Mouse (Mus musculus) macrophage (primary cell): ENCODE data around the gene Stk11ip. TPM values are rescaled to one million over a fixed set of nuclear protein-coding genes. Genes with fewer than 3 reads are reported as not detected.

Experiments
- H3K27ac ChIP-seq: fragments of 350-480 bp; formaldehyde crosslinking; 2 replicates; pipeline ENCODE4 v1.9.0; 2021
- H3K36me3 ChIP-seq: fragments of 350-480 bp; formaldehyde crosslinking; 2 replicates; pipeline ENCODE4 v1.9.0; 2021; ENCODE audit errors: inconsistent target
- H3K4me3 ChIP-seq: fragments of 350-480 bp; formaldehyde crosslinking; 2 replicates; pipeline ENCODE4 v1.9.0; 2021; ENCODE audit errors: inconsistent target
- H3K79me2 ChIP-seq: fragments of 350-480 bp; formaldehyde crosslinking; 2 replicates; pipeline ENCODE4 v1.9.0; 2021; ENCODE audit errors: inconsistent target
- WGBS: methylation state at CpG from one replicate; pipeline ENCODE4 v1.1.7; 2026; ENCODE audit warnings: inconsistent platforms; ENCODE audit not compliant: missing documents; 5-methylcytosine and 5-hydroxymethylcytosine counted together
- polyA plus RNA-seq: library from polyadenylated mRNA; stranded (reverse); fragments of 250-400 nt; gene quantifications from 3 replicates; pipeline ENCODE4 v1.2.4, GENCODE M21; 2018; ENCODE audit warnings: inconsistent platforms

Stk11ip gene
- polyA plus RNA-seq, 1 experiment from 2014 or later: 47.0 TPM

DNA sequence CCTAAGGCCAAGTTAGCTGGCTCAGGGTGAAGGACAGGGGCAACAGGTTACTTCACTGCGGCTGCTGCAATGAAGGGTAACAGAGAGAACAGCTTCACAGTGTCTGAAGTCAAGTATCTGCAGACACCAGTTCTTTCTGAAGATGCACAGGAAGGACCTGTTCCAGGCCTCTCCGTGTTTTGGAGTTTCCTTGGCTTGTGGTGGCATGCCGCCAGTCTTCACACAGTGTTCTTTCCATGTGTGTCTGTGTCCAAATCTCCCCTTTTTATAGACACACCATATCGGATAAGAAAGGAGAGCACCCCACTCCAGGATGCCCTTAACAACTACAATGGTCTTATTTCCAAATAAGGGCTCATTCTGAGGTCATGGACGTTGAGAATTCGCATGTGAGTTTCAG lies 23.0 kb downstream of the Stk11ip start:
- Histone ChIP-seq H3K36me3 (no peaks in the 10 kb centered on the region), H3K27ac (no peak overlapping the region), H3K79me2 (no peaks in the 10 kb centered on the region), H3K4me3 (no peak overlapping the region)
- WGBS: 82% methylated on average over 6 of the region's 6 CpGs

DNA sequence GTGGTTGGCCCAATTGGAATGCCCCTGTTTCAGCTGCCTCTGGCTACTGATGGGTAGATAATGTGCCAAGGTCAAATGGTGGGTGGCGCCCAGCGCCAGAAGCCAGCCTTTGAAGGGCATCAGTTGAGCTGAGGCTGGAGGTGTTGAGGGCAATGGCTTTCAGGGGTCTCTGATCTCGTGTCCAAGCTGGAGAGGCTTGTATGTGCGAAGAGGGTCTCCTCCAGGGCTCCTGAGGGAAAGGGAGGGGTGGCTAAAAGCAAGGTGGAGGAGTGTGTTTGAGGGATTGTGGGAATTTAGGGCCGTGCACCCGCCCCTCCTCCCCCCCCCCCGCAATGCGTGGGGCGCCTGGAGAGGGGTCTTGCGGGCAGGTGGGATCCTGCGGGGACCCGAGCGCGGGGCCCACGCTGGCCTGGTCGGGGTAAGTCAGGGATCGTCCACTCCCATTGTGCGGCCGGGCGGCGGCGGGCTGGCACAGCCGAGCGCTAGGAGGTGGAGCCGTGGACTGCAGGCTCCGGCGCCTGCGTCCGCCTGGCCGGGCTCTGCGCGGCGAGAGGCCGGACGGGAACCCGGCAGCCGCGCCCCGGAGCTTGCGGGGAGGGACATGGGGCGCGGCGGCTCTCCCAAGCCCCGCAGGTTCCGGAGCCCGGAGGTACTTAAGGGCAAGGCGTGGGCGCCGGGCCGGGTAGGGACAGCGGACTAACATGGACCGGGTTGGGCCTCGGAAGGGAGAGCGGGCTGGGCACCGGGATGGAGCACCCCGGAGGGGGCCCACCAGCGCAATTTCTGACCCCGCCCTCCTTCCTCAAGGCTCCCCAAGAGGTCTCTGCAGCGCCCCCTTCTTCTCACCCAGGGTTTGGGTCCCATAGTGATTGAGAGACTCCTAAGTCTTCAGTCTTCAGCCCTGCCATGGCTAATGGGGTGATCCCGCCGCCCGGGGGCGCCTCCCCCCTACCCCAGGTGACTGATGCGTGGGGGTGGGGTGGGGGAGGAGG lies 24.9 kb downstream of the Stk11ip start, which contains the start of gene Slc4a3:
Slc4a3 (plus strand) TSS at position 302 of the 992 bp plus-strand sequence.
- H3K36me3 ChIP-seq: no peaks in the 10 kb centered on the region
- no peak within 1 kb of the TSS for H3K4me3 ChIP-seq
- WGBS: 3% methylated on average over 64 of the region's 64 CpGs
- H3K27ac ChIP-seq: no peak within 1 kb of the TSS
- no peaks in the 10 kb centered on the region for H3K79me2 ChIP-seq

- 95% methylated on average over 13 of the region's 13 CpGs for WGBS
- H3K79me2 ChIP-seq: no peaks in the 10 kb centered on the region
- H3K27ac ChIP-seq: no peak overlapping the region
- H3K4me3 ChIP-seq: no peak overlapping the region
- no peaks in the 10 kb centered on the region for H3K36me3 ChIP-seq
These were observed 26.0 kb downstream of the Stk11ip start for GRCm38 (mm10) chr1:75547351-75547750.

DNA sequence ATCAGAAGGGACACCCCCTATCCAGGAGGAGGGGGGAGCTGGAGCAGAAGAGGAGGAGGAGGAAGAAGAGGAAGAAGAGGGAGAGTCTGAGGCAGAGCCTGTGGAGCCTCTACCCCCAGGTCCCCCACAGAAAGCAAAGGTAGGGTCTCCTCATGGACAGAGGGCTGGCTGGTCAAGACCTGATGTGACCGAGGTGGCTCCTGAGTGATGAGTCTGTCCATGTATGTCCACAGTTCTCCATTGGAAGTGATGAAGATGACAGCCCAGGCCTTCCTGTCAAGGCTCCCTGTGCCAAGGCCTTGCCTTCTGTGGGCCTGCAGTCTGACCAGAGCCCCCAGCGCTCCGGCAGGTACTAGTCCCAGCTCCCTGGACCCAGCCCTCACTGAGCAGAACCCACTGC lies 26.8 kb downstream of the Stk11ip start:
- Histone ChIP-seq H3K79me2 (no peaks in the 10 kb centered on the region), H3K4me3 (no peak overlapping the region), H3K27ac (no peak overlapping the region), H3K36me3 (no peaks in the 10 kb centered on the region)
- 89% methylated on average over 3 of the region's 3 CpGs for WGBS

DNA sequence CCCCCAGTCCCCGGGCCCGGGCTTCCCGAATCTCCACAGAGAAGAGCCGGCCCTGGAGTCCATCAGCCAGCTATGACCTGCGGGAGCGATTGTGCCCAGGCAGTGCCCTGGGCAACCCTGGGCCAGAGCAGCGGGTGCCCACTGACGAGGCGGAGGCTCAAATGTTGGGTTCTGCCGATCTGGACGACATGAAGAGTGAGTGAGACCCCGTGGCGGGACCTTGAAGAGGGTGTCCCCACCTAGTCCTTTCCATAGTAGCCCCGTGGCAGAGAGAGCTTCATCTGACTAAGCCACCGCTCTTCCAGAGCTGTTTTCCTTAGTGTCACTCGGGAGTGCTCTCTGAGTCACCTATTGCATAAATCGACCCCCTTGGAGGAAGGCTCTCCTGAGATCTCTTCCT lies 27.5 kb downstream of the Stk11ip start:
- 89% methylated on average over 13 of the region's 17 CpGs for WGBS
- Histone ChIP-seq H3K36me3 (no peaks in the 10 kb centered on the region), H3K4me3 (no peak overlapping the region), H3K27ac (no peak overlapping the region), H3K79me2 (no peaks in the 10 kb centered on the region)

DNA sequence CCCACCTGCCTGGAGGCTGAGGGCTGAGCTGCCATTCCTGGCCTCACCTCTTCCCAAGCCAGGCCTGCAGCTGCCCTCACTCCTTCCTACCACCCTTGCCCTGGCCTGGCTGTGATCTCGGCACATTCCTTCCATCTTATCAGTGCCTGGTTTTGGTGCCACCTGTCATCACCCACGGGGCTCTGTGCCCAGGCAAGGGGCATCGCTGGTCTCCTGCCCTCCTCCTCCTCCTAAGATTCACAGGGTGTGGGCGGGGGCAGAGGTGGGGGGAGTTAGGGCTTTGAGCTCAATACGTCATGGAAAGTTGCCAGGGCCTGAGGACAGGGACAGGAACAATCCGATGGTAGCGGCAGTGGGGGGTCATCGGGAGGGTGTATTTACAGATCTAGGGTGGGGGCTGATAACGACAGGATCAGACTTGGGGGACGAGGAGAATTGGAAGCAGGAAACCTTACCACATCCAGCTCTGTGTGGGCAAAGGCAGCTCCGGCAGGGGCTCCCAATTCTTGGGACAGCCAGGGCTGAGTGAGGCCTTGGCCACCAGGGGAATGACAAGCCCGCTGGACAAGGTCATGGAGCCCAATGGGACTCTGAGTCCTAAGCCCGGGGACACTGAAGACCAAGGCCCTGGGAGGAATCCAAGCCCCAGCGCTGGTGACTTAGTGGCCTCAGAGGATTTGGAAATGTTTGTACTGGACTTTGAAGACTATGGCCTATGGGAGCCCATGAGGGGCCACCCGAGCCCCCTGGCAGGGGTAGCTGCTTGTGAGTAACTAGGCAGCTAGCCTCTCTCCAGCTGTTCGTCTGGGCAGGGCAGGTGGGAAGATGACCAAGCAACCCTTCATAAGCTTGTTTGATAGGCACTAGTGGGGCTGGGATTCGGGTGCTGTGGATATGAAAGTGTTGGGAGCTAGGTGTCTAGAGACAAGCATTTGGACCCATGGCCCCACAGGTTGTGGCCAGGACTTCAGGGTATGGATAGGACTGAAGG lies 28.3 kb downstream of the Stk11ip start:
- H3K4me3 ChIP-seq: no peak overlapping the region
- no peak overlapping the region for H3K27ac ChIP-seq
- no peaks in the 10 kb centered on the region for H3K36me3 ChIP-seq
- no peaks in the 10 kb centered on the region for H3K79me2 ChIP-seq
- WGBS: 93% methylated on average over 17 of the region's 17 CpGs

GRCm38 (mm10) chr1:75550586-75550985 lies 29.3 kb downstream of the Stk11ip start:
- Histone ChIP-seq H3K36me3 (no peaks in the 10 kb centered on the region), H3K27ac (no peak overlapping the region), H3K79me2 (no peaks in the 10 kb centered on the region), H3K4me3 (no peak overlapping the region)
- 90% methylated on average over 12 of the region's 15 CpGs for WGBS

DNA sequence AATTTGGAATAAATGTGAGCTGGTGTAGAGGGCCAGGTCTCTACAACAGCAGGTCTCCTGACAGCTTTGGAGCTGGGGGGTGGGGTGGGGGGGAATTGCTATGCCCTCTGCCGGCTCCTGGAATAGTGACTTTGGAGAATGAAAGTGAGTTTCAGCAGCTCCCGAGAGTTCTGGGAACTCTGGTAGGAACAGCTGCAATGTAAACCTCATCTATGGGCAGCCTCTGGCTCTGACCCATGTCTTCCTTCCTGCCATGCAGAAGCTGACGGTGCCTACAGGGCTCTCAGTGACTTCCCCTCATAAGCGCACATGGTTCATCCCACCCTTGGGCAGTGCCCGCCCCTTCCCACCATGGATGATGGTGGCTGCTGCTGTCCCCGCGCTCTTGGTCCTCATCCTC lies 34.4 kb downstream of the Stk11ip start:
- no peak overlapping the region for H3K4me3 ChIP-seq
- no peaks in the 10 kb centered on the region for H3K79me2 ChIP-seq
- no peaks in the 10 kb centered on the region for H3K36me3 ChIP-seq
- no peak overlapping the region for H3K27ac ChIP-seq
- 45% methylated on average over 7 of the region's 7 CpGs for WGBS

DNA sequence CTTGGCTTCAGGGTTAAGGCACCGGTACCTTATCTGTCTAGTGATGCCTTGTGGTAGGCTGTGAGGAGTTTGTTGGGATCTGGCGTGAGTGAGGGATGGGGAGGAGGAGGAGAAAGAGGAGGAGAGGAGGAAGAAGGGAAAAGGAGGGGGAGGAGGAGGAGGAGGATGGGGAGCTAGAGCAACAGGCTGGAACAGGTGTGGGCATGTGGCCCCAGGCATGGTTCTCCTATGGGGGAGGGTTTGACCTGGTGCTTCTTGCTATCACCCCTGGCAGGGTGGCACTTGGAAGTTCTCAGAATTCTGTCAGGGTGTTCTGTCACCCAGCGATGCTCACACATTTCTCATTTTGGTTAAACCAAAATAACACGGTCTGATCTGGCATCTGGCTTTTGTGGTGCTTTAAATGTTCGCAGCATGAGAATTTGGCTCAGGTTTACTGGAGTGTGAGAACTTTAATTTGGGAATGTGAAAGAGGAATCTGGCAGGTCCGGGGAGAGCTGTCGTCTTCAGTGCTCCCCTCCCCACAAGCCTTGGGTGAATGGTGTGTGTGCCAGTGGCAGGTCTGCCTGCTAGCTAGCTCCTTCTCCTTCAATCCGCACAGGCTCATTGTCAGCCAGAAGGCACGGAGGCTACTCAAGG lies 34.9 kb downstream of the Stk11ip start:
- 88% methylated on average over 9 of the region's 9 CpGs for WGBS
- Histone ChIP-seq H3K27ac (no peak overlapping the region), H3K4me3 (no peak overlapping the region), H3K79me2 (no peaks in the 10 kb centered on the region), H3K36me3 (no peaks in the 10 kb centered on the region)

DNA sequence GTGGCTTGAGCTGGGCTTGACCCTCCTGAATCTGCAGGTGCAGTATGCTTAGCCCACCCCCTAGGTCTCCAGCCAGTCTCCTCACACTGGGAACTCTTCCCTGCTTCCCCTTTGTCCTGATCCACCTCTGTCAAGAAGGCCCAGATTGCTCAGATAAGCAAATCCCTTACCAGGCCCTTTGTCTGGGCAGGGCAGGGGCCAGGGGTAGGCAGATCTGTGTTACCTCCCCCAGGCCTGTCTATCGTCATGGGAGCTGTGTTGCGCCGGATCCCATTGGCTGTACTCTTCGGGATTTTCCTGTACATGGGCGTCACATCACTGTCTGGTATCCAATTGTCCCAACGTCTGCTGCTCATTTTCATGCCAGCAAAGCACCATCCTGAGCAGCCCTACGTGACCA lies 35.7 kb downstream of the Stk11ip start:
- no peak overlapping the region for H3K27ac ChIP-seq
- no peaks in the 10 kb centered on the region for H3K79me2 ChIP-seq
- H3K36me3 ChIP-seq: no peaks in the 10 kb centered on the region
- H3K4me3 ChIP-seq: no peak overlapping the region
- WGBS: 94% methylated on average over 7 of the region's 7 CpGs

DNA sequence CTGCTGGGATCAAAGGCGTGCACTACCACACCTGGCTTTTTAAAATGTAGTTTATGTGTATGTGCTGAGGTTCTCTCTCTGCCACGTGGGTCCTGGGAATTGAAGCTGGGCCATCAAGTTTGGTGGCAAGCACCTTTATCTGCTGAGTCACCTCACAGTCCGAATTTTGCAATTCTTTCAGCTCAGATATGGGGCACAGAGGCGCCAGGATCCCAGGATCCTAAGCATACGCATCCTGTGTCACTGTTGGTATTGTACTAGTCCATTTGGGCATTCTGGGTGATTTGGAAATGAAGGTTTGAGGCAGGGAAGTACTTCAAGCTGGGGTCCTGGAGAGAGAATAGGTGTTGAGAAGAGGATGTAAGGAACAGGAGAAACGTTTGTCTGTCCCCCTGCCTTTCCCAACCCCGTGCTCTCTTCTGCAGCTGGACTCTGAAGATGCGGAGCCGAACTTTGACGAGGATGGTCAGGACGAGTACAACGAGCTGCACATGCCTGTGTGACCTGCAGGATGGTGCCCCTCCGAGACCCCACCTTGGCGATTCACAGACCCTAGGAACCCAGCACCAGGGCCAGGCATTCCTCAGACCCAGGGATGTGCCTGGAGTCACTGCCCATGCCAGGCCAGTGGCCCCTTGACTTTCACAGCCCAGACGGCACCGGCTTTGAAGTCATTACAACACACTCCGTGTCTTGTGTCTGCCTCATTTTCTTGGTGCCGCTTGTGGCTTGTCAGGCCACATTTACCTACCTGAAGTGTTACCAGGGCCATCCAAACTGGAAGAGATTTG lies 37.3 kb downstream of the Stk11ip start:
- H3K79me2 ChIP-seq: no peaks in the 10 kb centered on the region
- WGBS: 89% methylated on average over 18 of the region's 18 CpGs
- no peak overlapping the region for H3K4me3 ChIP-seq
- H3K27ac ChIP-seq: no peak overlapping the region
- H3K36me3 ChIP-seq: no peaks in the 10 kb centered on the region

- Histone ChIP-seq H3K4me3 (no peak overlapping the region), H3K79me2 (no peaks in the 10 kb centered on the region), H3K27ac (no peak overlapping the region), H3K36me3 (no peaks in the 10 kb centered on the region)
- WGBS: 8% methylated on average over 17 of the region's 17 CpGs
These were observed 38.0 kb downstream of the Stk11ip start for GRCm38 (mm10) chr1:75559212-75559925.

DNA sequence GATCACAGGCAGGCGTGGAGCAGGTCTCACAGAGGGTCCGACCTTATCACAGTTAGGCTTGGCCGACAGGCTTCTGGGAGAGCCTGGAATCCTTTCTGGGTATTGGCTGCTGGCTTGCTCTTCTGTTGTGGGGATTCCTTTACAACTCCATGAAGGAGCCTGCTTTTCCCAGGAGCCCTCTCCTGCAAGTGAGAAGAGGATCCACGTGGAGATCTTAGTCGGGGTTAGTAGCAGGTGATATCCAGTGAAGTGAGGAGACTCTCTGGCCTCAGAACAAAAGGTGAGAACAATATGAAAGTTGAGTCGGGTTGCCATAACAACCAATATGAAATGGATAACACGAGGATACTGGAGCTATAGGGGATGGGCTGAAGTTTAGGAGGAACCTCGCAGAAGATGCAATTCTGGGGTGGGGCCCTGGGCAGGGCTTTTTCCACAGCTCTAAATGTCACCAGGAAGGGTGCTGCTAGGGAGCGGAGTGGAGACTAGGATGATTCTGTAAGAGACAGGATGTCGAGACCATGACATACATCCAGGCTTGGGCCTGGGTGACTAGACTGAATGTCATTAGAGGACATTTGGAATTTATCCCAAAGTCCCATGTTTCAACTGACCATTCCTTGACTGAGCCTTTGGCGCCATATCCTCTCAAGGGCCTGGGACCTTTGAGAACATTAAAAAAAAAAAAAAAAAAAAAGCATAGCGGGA lies 39.0 kb downstream of the Stk11ip start:
- 81% methylated on average over 12 of the region's 12 CpGs for WGBS
- Histone ChIP-seq H3K79me2 (no peaks in the 10 kb centered on the region), H3K4me3 (no peak overlapping the region), H3K36me3 (no peaks in the 10 kb centered on the region), H3K27ac (no peak overlapping the region)
